Mouse (Mus musculus) erythroblast, embryonic 14.5 days (primary cell): ENCODE measurements around the gene Sall2.

Experiments
- GATA1 ChIP-seq: IDR thresholded peaks from 2 replicates; pipeline ENCODE4 v1.6.1; 2012; ENCODE audit warnings: low read length, inconsistent platforms, mixed read lengths
- TAL1 ChIP-seq: IDR thresholded peaks from 3 replicates; pipeline ENCODE4 v1.6.1; 2012; ENCODE audit warnings: low read length, inconsistent platforms, mixed read lengths

GRCm38 (mm10) chr14:52327375-52327901 lies 1.1 kb downstream of the Sall2 start:
- TF ChIP-seq TAL1 (no peak), GATA1 (no peak)
